Mouse (Mus musculus) kidney, postnatal 0 days (tissue): ENCODE measurements around the gene Plekha8. TPM values are rescaled to one million over a fixed set of nuclear protein-coding genes. Genes with fewer than 3 reads are reported as not detected.

ENCODE experiments used
- ATAC-seq: fragments of 200-750 bp; cut with Nextera tagmentation; replicated peaks from 2 replicates; pipeline ENCODE4 v1.8.0; 2017; ENCODE audit warnings: low read depth, moderate number of reproducible peaks, moderate TSS enrichment, moderate library complexity; ENCODE audit not compliant: low FRiP score
- DNase-seq: peaks from one replicate; pipeline ENCODE4 v3.0.0-alpha.2; 2016; ENCODE audit warnings: low spot score
- H3K27ac ChIP-seq: fragments of 300-500 bp; sonication (generic); 2 replicates; pipeline ENCODE4 v1.5.1; 2014; ENCODE audit warnings: mild to moderate bottlenecking
- H3K27me3 ChIP-seq: fragments of 300-500 bp; sonication (generic); 2 replicates; pipeline ENCODE4 v1.6.1; 2014; ENCODE audit warnings: low read length, mixed read lengths; ENCODE audit not compliant: insufficient read depth
- H3K36me3 ChIP-seq: fragments of 300-500 bp; sonication (generic); 2 replicates; pipeline ENCODE4 v1.6.1; 2014; ENCODE audit warnings: low read length, mixed read lengths; ENCODE audit not compliant: insufficient read depth
- H3K4me1 ChIP-seq: fragments of 300-500 bp; sonication (generic); replicated peaks from 2 replicates; pipeline ENCODE4 v1.6.1; 2014; ENCODE audit warnings: antibody characterized with exemption, low read length, mixed read lengths; ENCODE audit not compliant: insufficient read depth
- H3K4me2 ChIP-seq: fragments of 300-500 bp; sonication (generic); 2 replicates; pipeline ENCODE4 v1.6.1; 2014; ENCODE audit warnings: mild to moderate bottlenecking, low read length, moderate library complexity, mixed read lengths
- H3K4me3 ChIP-seq: fragments of 300-500 bp; sonication (generic); replicated peaks from 2 replicates; pipeline ENCODE4 v1.5.1; 2014; ENCODE audit warnings: low read depth, low read length
- H3K9ac ChIP-seq: fragments of 300-500 bp; sonication (generic); 2 replicates; pipeline ENCODE4 v1.6.1; 2014; ENCODE audit warnings: low read depth, low read length
- H3K9me3 ChIP-seq: fragments of 300-500 bp; sonication (generic); replicated peaks from 2 replicates; pipeline ENCODE4 v1.6.1; 2016; ENCODE audit warnings: low read length, inconsistent platforms, mixed read lengths
- CTCF ChIP-seq: IDR thresholded peaks from 2 replicates; pipeline ENCODE4 v1.5.1; 2016; ENCODE audit warnings: antibody characterized with exemption, low read depth, mild to moderate bottlenecking, moderate library complexity
- WGBS: fragments of 180-500 bp; shearing (Covaris S2); extraction: QIAGEN DNeasy Blood & Tissue Kit; methylation state at CpG from one replicate; pipeline ENCODE4 v1.1.7; 2014; 5-methylcytosine and 5-hydroxymethylcytosine counted together
- polyA plus RNA-seq: library from polyadenylated mRNA; unstranded; fragments of >200 nt; fragmentation: Nextera tagmentation; extraction: Ambion mirVana; gene quantifications from 2 replicates; pipeline ENCODE4 v1.2.1, GENCODE M21; 2015

Plekha8 gene
- polyA plus RNA-seq, 1 experiment from 2014 or later = 9.5 TPM

- no peak for TF ChIP-seq CTCF
- Histone ChIP-seq H3K4me1 (no peaks in the 10 kb centered on the region), H3K9ac (no peak overlapping the region), H3K27me3 (no peaks in the 10 kb centered on the region), H3K4me2 (no peak overlapping the region), H3K36me3 (no peaks in the 10 kb centered on the region), H3K27ac (no peak overlapping the region), H3K9me3 (no peaks in the 10 kb centered on the region), H3K4me3 (no peak overlapping the region)
- no peak for DNase-seq
- ATAC-seq = no peak
- 47% methylated on average over 13 of the region's 13 CpGs for WGBS
Measured at GRCm38 (mm10) chr6:54690838-54691237, 95.9 kb downstream of the Plekha8 start.

GRCm38 (mm10) chr6:54691368-54692116 is 96.6 kb downstream of the Plekha8 start:
- no peak for TF ChIP-seq CTCF
- Histone ChIP-seq H3K27me3 (no peaks in the 10 kb centered on the region), H3K4me3 (no peak overlapping the region), H3K9me3 (no peaks in the 10 kb centered on the region), H3K27ac (no peak overlapping the region), H3K4me2 (no peak overlapping the region), H3K4me1 (no peaks in the 10 kb centered on the region), H3K36me3 (no peaks in the 10 kb centered on the region), H3K9ac (no peak overlapping the region)
- WGBS = 72% methylated on average over 14 of the region's 14 CpGs
- ATAC-seq (no peak), DNase-seq (no peak)

- Histone ChIP-seq H3K4me3 (no peak overlapping the region), H3K9ac (no peak overlapping the region), H3K9me3 (no peaks in the 10 kb centered on the region), H3K4me2 (no peak overlapping the region), H3K4me1 (no peaks in the 10 kb centered on the region), H3K27me3 (no peaks in the 10 kb centered on the region), H3K36me3 (no peaks in the 10 kb centered on the region), H3K27ac (no peak overlapping the region)
- 75% methylated on average over 1 of the region's 1 CpGs for WGBS
- ATAC-seq (no peak), DNase-seq (no peak)
- TF ChIP-seq CTCF = no peak
Measured at GRCm38 (mm10) chr6:54692201-54692600, 97.3 kb downstream of the Plekha8 start.

- Histone ChIP-seq H3K4me3 (no peak overlapping the region), H3K36me3 (no peaks in the 10 kb centered on the region), H3K4me1 (no peaks in the 10 kb centered on the region), H3K9ac (no peak overlapping the region), H3K9me3 (no peaks in the 10 kb centered on the region), H3K27ac (no peak overlapping the region), H3K27me3 (no peaks in the 10 kb centered on the region), H3K4me2 (no peak overlapping the region)
- WGBS = 72% methylated on average over 6 of the region's 6 CpGs
- DNase-seq (no peak), ATAC-seq (no peak)
- TF ChIP-seq CTCF = no peak
Measured at GRCm38 (mm10) chr6:54693286-54693685, 98.4 kb downstream of the Plekha8 start.

Other genes with a start within 250 kb of the Plekha8 start
- 1.4 and 1.7 TPM in 2 replicates for gene Wipf3, start 165.5 kb upstream of the Plekha8 start, polyA plus RNA-seq
- 7.0 and 8.2 TPM in 2 replicates for gene Scrn1, start 28.6 kb upstream of the Plekha8 start, polyA plus RNA-seq
- 19.8 and 20.8 TPM in 2 replicates for gene Fkbp14, start 2.2 kb downstream of the Plekha8 start, polyA plus RNA-seq
- 8.2 and 8.5 TPM in 2 replicates for gene Mturn, start 86.5 kb downstream of the Plekha8 start, polyA plus RNA-seq
- gene Znrf2, start 221.8 kb downstream of the Plekha8 start, polyA plus RNA-seq = 6.7 and 7.3 TPM in 2 replicates